Mouse (Mus musculus) forebrain, embryonic 16.5 days (tissue): ENCODE measurements around the gene Ahsg. TPM values are rescaled to one million over a fixed set of nuclear protein-coding genes. Genes with fewer than 3 reads are reported as not detected.

Experiments
- ATAC-seq: fragments of 200-750 bp; cut with Nextera tagmentation; 2 replicates; pipeline ENCODE4 v1.8.0; 2017; ENCODE audit warnings: mild to moderate bottlenecking, moderate library complexity
- H3K27ac ChIP-seq: fragments of 300-500 bp; sonication (generic); 2 replicates; pipeline ENCODE4 v1.5.1; 2014; ENCODE audit warnings: low read length, control low read depth
- H3K27me3 ChIP-seq: fragments of 300-500 bp; sonication (generic); replicated peaks from 2 replicates; pipeline ENCODE4 v1.6.1; 2014; ENCODE audit warnings: low read length; ENCODE audit not compliant: control insufficient read depth, insufficient read depth
- H3K36me3 ChIP-seq: fragments of 300-500 bp; sonication (generic); 2 replicates; pipeline ENCODE4 v1.6.1; 2014; ENCODE audit not compliant: control insufficient read depth, insufficient read depth
- H3K4me1 ChIP-seq: fragments of 300-500 bp; sonication (generic); replicated peaks from 2 replicates; pipeline ENCODE4 v1.6.1; 2014; ENCODE audit warnings: low read length; ENCODE audit not compliant: control insufficient read depth, insufficient read depth
- H3K4me2 ChIP-seq: fragments of 300-500 bp; sonication (generic); 2 replicates; pipeline ENCODE4 v1.6.1; 2014; ENCODE audit warnings: mild to moderate bottlenecking, low read length, control low read depth
- H3K4me3 ChIP-seq: fragments of 300-500 bp; sonication (generic); replicated peaks from 2 replicates; pipeline ENCODE4 v1.5.1; 2014; ENCODE audit warnings: mild to moderate bottlenecking, low read length, control low read depth
- H3K9ac ChIP-seq: fragments of 300-500 bp; sonication (generic); replicated peaks from 2 replicates; pipeline ENCODE4 v1.6.1; 2014; ENCODE audit warnings: low read depth, low read length, control low read depth
- H3K9me3 ChIP-seq: fragments of 300-500 bp; sonication (generic); 2 replicates; pipeline ENCODE4 v1.6.1; 2016; ENCODE audit warnings: low read length; ENCODE audit not compliant: control insufficient read depth
- WGBS: fragments of 180-500 bp; shearing (Covaris S2); extraction: QIAGEN DNeasy Blood & Tissue Kit; methylation state at CpG from one replicate; pipeline ENCODE4 v1.1.7; 2014; 5-methylcytosine and 5-hydroxymethylcytosine counted together
- polyA plus RNA-seq: library from polyadenylated mRNA; unstranded; fragments of >200 nt; fragmentation: Nextera tagmentation; extraction: Ambion mirVana; gene quantifications from 2 replicates; pipeline ENCODE4 v1.2.1, GENCODE M21; 2015

Gene Ahsg
- polyA plus RNA-seq, 1 experiment from 2014 or later, result 0.25 TPM

DNA sequence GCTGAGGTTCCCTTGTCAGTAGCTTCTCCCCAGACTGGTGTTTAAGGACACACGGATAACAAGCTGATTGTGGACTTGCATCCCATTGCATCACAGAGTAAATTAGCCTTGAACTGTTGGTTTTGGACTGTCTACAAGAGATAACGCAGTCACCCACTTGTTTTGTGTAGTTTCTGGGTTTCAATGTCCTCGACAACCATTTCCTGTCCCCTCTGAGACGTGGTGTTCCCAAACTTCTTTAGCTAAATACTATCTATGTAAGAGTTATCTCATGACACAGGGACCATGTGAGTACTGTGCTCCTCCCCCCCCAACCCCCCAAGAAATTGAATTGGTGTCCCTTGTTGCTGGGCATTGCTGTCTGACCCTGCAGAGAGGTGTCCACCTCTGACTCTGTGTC, 9.6 kb upstream of the Ahsg start:
- ATAC-seq, result no peak
- H3K9me3 ChIP-seq, result no peaks in the 10 kb centered on the region
- 69% methylated on average over 4 of the region's 4 CpGs for WGBS
- no peak overlapping the region for H3K4me3 ChIP-seq
- no peak overlapping the region for H3K27ac ChIP-seq
- H3K9ac ChIP-seq, result no peak overlapping the region
- no peaks in the 10 kb centered on the region for H3K36me3 ChIP-seq
- 0 out of 2 replicates have a peak, but pooled peaks cover 2% of the 10 kb centered on the region for H3K4me1 ChIP-seq
- no peaks in the 10 kb centered on the region for H3K27me3 ChIP-seq
- H3K4me2 ChIP-seq, result no peak overlapping the region

DNA sequence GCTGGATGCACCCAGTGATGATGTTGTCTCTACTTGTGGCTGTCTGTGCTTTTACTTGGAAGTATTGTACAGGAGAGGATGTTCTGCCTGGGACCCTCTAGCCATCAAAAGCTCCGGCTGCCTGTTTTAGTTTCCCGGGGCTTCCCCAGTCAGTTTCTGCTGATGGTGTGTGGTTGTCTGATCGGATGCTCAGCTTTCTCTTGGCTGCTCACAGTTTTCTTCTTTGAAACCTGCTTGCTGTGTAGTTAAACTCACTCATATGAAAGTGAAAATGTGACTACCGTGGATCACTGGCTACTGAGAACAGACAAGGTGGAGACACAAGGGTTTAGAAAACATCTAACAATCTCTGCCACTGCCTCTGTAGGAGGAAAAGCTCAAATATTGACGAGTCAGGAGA, 7.6 kb upstream of the Ahsg start:
- Histone ChIP-seq H3K36me3 (no peaks in the 10 kb centered on the region), H3K9me3 (no peaks in the 10 kb centered on the region), H3K9ac (no peak overlapping the region), H3K27me3 (no peaks in the 10 kb centered on the region), H3K27ac (no peak overlapping the region), H3K4me3 (no peak overlapping the region), H3K4me1 (no peaks in the 10 kb centered on the region), H3K4me2 (no peak overlapping the region)
- no peak for ATAC-seq
- WGBS, result 81% methylated on average over 5 of the region's 5 CpGs

DNA sequence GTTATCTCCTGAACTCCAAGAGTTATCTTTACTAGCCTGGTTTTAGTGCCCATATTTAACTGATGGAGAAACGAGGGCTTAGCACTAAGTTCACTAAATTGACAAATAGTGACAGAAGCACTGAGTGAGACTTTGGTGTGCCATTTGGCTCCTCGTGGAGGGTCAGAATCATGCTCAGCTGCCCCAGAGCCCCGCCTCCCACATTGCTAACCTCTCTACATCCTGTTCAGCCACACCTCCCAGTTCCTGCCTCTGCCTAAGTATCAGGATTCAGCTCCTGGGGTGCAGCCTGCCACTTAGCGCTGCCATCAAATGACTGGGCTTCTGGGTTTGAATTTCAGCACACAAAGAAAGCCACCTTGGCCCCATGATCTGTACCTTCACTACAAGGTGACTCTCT, 5.7 kb upstream of the Ahsg start:
- Histone ChIP-seq H3K4me1 (no peaks in the 10 kb centered on the region), H3K9ac (no peak overlapping the region), H3K27me3 (no peaks in the 10 kb centered on the region), H3K36me3 (no peaks in the 10 kb centered on the region), H3K4me3 (no peak overlapping the region), H3K4me2 (no peak overlapping the region), H3K27ac (no peak overlapping the region), H3K9me3 (no peaks in the 10 kb centered on the region)
- no peak for ATAC-seq
- WGBS, result 49% methylated on average over 4 of the region's 4 CpGs

DNA sequence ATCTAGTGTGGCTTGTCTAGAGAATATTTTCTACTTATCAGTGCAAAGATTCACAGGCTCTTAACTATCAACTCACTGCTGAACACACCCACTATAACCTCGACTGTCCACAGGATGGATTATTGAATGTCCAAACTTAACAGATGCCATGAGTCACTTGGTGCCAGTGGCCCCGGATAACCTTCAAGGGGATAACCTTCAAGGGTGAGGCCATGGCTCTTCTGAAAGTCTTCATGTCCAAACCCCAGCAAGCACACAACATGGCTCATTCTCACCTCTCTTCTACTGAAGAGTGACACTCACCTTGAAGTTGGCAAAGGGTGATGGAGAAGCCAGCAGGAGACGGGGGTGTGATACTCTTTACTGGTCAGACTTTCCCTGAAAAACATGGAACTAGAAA, 4.4 kb upstream of the Ahsg start:
- Histone ChIP-seq H3K4me3 (no peak overlapping the region), H3K9ac (no peak overlapping the region), H3K36me3 (no peaks in the 10 kb centered on the region), H3K4me2 (no peak overlapping the region), H3K27me3 (no peaks in the 10 kb centered on the region), H3K4me1 (no peaks in the 10 kb centered on the region), H3K9me3 (no peaks in the 10 kb centered on the region), H3K27ac (no peak overlapping the region)
- ATAC-seq, result no peak
- WGBS, result 84% methylated on average over 3 of the region's 3 CpGs

DNA sequence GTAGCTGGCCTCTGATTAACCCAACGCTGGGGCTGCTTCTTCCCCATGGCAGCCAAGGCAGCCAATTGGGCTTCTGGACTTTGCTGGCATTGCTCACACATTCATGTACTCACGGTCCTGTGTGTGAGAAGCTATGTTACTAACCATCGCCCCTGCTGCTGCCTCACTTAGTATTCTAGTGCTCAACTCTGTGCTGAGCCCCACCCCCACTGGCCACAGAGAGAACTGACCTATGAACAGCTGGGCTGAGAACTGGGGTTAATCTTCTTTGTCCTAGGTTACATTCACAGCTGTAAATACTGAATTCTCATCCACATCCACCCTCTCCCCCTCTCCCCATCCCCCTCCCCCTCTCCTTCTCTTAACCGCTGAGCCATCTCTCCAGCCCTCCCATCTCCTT, 2.2 kb upstream of the Ahsg start:
- Histone ChIP-seq H3K27me3 (no peaks in the 10 kb centered on the region), H3K9ac (no peak overlapping the region), H3K4me2 (no peak overlapping the region), H3K4me3 (no peak overlapping the region), H3K9me3 (no peaks in the 10 kb centered on the region), H3K27ac (no peak overlapping the region), H3K4me1 (no peaks in the 10 kb centered on the region), H3K36me3 (no peaks in the 10 kb centered on the region)
- 52% methylated on average over 4 of the region's 4 CpGs for WGBS
- no peak for ATAC-seq

DNA sequence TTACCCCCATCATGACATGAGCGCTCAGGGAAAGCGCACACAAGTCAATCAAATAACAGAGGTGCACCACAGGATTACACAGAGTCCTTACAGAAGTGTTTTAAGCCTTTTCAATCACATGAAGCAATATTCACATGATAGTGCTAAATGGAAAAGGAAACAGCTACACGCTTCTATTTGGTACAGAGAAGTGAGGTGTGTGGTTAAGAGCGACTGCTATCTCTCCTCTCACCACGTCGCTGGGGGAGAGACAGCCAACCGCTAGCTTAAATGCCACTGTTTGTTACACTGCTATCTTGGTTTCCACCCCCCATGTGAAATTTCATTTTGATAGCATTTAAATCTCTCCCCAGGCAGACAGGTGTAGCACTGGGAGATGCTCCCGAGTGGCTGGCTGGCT, 1.4 kb upstream of the Ahsg start:
- Histone ChIP-seq H3K4me1 (no peaks in the 10 kb centered on the region), H3K4me3 (no peak overlapping the region), H3K36me3 (no peaks in the 10 kb centered on the region), H3K9ac (no peak overlapping the region), H3K9me3 (no peaks in the 10 kb centered on the region), H3K4me2 (no peak overlapping the region), H3K27ac (no peak overlapping the region), H3K27me3 (no peaks in the 10 kb centered on the region)
- WGBS, result 90% methylated on average over 8 of the region's 8 CpGs
- ATAC-seq, result no peak

DNA sequence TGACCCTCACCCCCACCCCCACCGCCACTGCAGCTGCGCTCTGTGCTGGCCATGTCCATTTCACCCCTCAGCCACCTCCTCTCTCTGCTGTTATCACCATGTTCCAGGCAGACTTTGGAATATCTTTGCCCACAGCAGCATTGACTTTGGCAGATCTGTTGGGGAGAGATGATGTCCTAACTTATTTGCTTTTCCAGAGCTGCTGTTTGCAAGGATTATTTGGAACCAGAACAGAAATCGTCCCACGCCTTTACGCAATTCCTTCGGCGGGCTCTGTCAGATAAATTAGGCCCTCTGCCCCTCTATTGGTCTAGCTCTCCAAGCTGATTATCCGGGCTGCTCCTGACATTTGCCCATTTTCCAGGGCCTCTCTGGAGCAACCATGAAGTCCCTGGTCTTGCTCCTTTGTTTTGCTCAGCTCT, 667 bp downstream of the Ahsg start:
- H3K4me1 ChIP-seq, result no peaks in the 10 kb centered on the region
- H3K27ac ChIP-seq, result no peak overlapping the region
- H3K9ac ChIP-seq, result no peak overlapping the region
- H3K4me2 ChIP-seq, result no peak overlapping the region
- no peak for ATAC-seq
- no peak overlapping the region for H3K4me3 ChIP-seq
- no peaks in the 10 kb centered on the region for H3K36me3 ChIP-seq
- no peaks in the 10 kb centered on the region for H3K9me3 ChIP-seq
- H3K27me3 ChIP-seq, result no peaks in the 10 kb centered on the region
- 87% methylated on average over 8 of the region's 8 CpGs for WGBS

DNA sequence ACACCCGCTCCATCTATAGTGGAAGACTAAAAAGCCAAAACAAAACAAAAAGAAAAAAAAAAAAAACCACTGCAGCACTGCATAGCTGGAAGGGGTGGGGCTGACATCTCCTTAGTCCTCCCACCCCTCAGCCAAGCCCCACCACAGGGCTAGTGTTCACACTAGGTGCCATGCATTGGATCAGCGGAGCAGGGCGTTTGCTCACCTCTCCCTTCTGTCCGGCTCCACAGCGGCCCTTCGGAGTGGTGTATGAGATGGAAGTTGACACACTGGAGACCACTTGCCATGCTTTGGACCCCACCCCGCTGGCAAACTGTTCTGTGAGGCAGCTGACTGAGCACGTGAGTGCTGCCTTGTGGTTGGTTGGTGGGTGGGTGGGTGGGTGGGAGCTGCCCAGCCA, 3.0 kb downstream of the Ahsg start:
- 80% methylated on average over 7 of the region's 8 CpGs for WGBS
- Histone ChIP-seq H3K4me3 (no peak overlapping the region), H3K4me2 (no peak overlapping the region), H3K9ac (no peak overlapping the region), H3K36me3 (no peaks in the 10 kb centered on the region), H3K9me3 (no peaks in the 10 kb centered on the region), H3K27ac (no peak overlapping the region), H3K27me3 (no peaks in the 10 kb centered on the region), H3K4me1 (no peaks in the 10 kb centered on the region)
- no peak for ATAC-seq

DNA sequence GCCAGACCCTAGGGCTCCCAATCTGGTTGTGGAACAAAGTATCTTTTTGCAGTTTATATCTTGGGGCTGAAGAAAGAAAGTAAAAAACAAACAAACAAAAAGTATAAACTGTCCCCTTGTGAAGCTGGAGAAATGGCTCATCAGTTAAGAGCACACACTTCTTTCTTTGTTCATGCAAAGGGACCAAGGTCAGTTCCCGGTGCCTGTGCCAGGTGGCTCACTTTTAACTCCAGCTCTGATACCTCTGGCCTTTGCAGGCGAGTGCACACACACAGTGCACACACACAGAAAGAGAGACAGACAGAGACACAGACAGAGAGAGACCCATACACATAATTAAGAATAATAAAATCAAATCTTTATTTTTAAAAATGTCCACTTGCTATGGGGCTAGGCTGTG, 5.5 kb downstream of the Ahsg start:
- Histone ChIP-seq H3K4me1 (0 out of 2 replicates have a peak, but pooled peaks cover 2% of the 10 kb centered on the region), H3K36me3 (no peaks in the 10 kb centered on the region), H3K27ac (no peak overlapping the region), H3K4me3 (no peak overlapping the region), H3K9ac (no peak overlapping the region), H3K9me3 (no peaks in the 10 kb centered on the region), H3K4me2 (no peak overlapping the region), H3K27me3 (no peaks in the 10 kb centered on the region)
- ATAC-seq, result no peak
- 71% methylated on average over 2 of the region's 2 CpGs for WGBS

DNA sequence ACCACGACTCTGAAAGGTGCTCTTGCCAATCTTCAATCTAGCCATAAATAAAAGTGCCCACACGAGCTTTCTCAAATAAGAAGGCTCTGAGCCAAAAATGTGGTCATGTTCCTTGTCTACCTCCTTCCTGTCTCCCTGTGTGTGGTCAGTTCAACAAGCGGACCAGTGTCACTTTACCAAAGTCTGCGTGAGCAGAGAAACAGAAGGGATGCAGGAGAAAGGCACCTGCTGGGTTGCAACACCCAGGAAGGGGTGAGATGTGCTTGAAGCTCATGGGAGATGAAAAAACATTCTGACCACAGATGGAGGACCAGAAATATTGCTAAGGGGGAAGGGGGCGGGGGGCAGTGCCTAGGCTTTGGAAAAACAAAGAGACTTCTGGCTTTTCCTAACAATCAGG, 8.3 kb downstream of the Ahsg start:
- Histone ChIP-seq H3K36me3 (no peaks in the 10 kb centered on the region), H3K9me3 (no peaks in the 10 kb centered on the region), H3K9ac (no peak overlapping the region), H3K4me2 (no peak overlapping the region), H3K4me1 (0 out of 2 replicates have a peak, but pooled peaks cover 2% of the 10 kb centered on the region), H3K27me3 (no peaks in the 10 kb centered on the region), H3K27ac (no peak overlapping the region), H3K4me3 (no peak overlapping the region)
- WGBS, result 38% methylated on average over 5 of the region's 5 CpGs
- ATAC-seq, result no peak
